Mouse (Mus musculus) intestine, postnatal 0 days (tissue): ENCODE data around the gene Cd200r3. TPM values are rescaled to one million over a fixed set of nuclear protein-coding genes. Genes with fewer than 3 reads are reported as not detected.

Experiments used
- ATAC-seq: fragments of 200-750 bp; cut with Nextera tagmentation; 2 replicates; pipeline ENCODE4 v1.8.0; 2017; ENCODE audit warnings: mild to moderate bottlenecking, moderate TSS enrichment, moderate library complexity
- H3K27ac ChIP-seq: fragments of 300-500 bp; sonication (generic); 2 replicates; pipeline ENCODE4 v1.5.1; 2014; ENCODE audit warnings: mild to moderate bottlenecking, low read depth, low read length, moderate library complexity
- H3K27me3 ChIP-seq: fragments of 300-500 bp; sonication (generic); replicated peaks from 2 replicates; pipeline ENCODE4 v1.6.1; 2014; ENCODE audit warnings: low read length, mixed read lengths; ENCODE audit not compliant: control insufficient read depth, insufficient read depth
- H3K36me3 ChIP-seq: fragments of 300-500 bp; sonication (generic); 2 replicates; pipeline ENCODE4 v1.6.1; 2014; ENCODE audit warnings: mild to moderate bottlenecking, moderate library complexity; ENCODE audit not compliant: control insufficient read depth, insufficient read depth
- H3K4me1 ChIP-seq: fragments of 300-500 bp; sonication (generic); replicated peaks from 2 replicates; pipeline ENCODE4 v1.6.1; 2014; ENCODE audit warnings: antibody characterized with exemption, low read length, mixed read lengths; ENCODE audit not compliant: control insufficient read depth, insufficient read depth
- H3K4me2 ChIP-seq: fragments of 300-500 bp; sonication (generic); replicated peaks from 2 replicates; pipeline ENCODE4 v1.6.1; 2014; ENCODE audit warnings: low read depth, mild to moderate bottlenecking, moderate library complexity
- H3K4me3 ChIP-seq: fragments of 300-500 bp; sonication (generic); 2 replicates; pipeline ENCODE4 v1.5.1; 2014; ENCODE audit warnings: low read depth, low read length
- H3K9ac ChIP-seq: fragments of 300-500 bp; sonication (generic); 2 replicates; pipeline ENCODE4 v1.6.1; 2014; ENCODE audit warnings: mild to moderate bottlenecking, low read depth, low read length
- H3K9me3 ChIP-seq: fragments of 300-500 bp; sonication (generic); 2 replicates; pipeline ENCODE4 v1.6.1; 2016; ENCODE audit warnings: mixed run types; ENCODE audit not compliant: control insufficient read depth
- CTCF ChIP-seq: sonication (generic); IDR thresholded peaks from 2 replicates; pipeline ENCODE4 v1.5.1; 2016; ENCODE audit warnings: low read depth, mild to moderate bottlenecking, control low read depth, antibody characterized with exemption, moderate library complexity
- WGBS: fragments of 180-500 bp; shearing (Covaris S2); extraction: QIAGEN DNeasy Blood & Tissue Kit; methylation state at CpG from one replicate; pipeline ENCODE4 v1.1.7; 2014; 5-methylcytosine and 5-hydroxymethylcytosine counted together
- polyA plus RNA-seq: library from polyadenylated mRNA; unstranded; fragments of >200 nt; fragmentation: Nextera tagmentation; extraction: Ambion mirVana; gene quantifications from 2 replicates; pipeline ENCODE4 v1.2.1, GENCODE M21; 2015

Gene Cd200r3
- polyA plus RNA-seq, 1 experiment from 2014 or later = 0.25 TPM

DNA sequence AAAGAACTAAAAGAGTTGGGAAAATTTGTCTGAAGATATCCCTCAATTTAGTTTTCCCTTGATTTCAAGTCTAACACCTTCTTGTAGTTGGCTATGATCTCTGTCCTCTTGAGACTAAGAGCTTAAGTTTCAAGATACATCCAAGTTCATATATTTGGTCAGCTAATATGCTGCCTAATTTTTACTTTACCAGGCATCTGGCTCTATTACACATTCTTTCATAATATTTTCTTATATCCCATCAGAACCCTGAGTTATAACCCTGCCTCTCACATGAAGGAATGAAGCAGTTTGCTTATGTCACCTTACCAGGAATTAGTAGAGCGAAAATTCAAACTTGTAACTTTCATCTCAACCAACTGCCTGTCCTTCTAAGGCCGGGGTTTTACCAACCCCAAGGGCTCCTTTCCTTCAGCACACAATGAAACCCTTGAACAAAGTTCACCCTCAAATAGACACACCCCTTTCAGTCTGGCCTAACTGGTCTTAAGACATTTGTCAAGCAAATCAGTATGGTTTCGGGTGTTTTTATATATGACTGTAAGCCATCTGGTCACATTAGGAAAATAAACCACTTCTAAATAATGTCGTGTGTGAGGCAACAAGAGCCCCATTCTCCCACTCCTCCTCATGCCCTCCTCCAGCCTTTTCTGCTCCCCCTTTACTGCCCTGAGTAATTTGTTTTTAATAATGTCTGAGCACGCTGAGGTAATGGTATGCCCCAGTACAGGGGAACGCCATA, 33.6 kb downstream of the Cd200r3 start:
- Histone ChIP-seq H3K9me3 (no peaks in the 10 kb centered on the region), H3K4me1 (no peaks in the 10 kb centered on the region), H3K9ac (no peak overlapping the region), H3K27ac (no peak overlapping the region), H3K27me3 (no peaks in the 10 kb centered on the region), H3K36me3 (no peaks in the 10 kb centered on the region), H3K4me2 (no peak overlapping the region), H3K4me3 (no peak overlapping the region)
- peak; percentile 66; the same call in 1 of the 2 replicates for ATAC-seq
- TF ChIP-seq CTCF = no peak
- 29% methylated on average over 6 of the region's 6 CpGs for WGBS

GRCm38 (mm10) chr16:44978193-44978592, 34.7 kb downstream of the Cd200r3 start:
- H3K4me3 ChIP-seq = no peak overlapping the region

GRCm38 (mm10) chr16:44979355-44979896, 35.9 kb downstream of the Cd200r3 start:
- no peaks in the 10 kb centered on the region for H3K36me3 ChIP-seq
- 71% methylated on average over 3 of the region's 3 CpGs for WGBS
- ATAC-seq = no peak
- H3K9me3 ChIP-seq = no peaks in the 10 kb centered on the region
- no peaks in the 10 kb centered on the region for H3K27me3 ChIP-seq
- no peaks in the 10 kb centered on the region for H3K4me1 ChIP-seq
- H3K4me3 ChIP-seq = no peak overlapping the region
- no peak overlapping the region for H3K4me2 ChIP-seq
- no peak overlapping the region for H3K9ac ChIP-seq
- no peak for TF ChIP-seq CTCF
- no peak overlapping the region for H3K27ac ChIP-seq

More at GRCm38 (mm10) chr16:44978193-44978592, 34.7 kb downstream of the Cd200r3 start:
- Histone ChIP-seq H3K4me2 (no peak overlapping the region), H3K4me1 (no peaks in the 10 kb centered on the region), H3K9ac (no peak overlapping the region), H3K27me3 (no peaks in the 10 kb centered on the region), H3K27ac (no peak overlapping the region), H3K36me3 (no peaks in the 10 kb centered on the region), H3K9me3 (no peaks in the 10 kb centered on the region)
- ATAC-seq = no peak
- WGBS = 85% methylated on average over 2 of the region's 2 CpGs
- TF ChIP-seq CTCF = no peak

DNA sequence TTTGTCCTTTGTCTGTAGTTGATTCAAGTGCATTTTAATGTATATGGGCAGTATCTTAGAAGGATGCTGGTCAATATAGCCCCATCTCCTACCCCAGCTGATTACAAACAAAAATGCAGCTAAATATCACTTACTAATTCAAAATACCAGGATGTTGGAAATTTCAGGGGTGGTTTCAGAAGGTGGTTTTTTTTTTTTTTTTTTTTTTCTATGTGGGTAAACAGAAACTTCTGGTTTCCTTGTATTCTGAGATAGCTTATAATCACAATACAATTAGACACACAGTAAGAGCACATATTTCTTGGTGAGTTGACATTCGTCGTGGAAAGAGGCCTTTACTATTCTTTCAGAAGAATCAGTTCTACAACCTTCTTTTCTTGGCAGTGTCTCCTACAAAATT, 39.5 kb downstream of the Cd200r3 start:
- H3K27me3 ChIP-seq = no peaks in the 10 kb centered on the region
- no peak overlapping the region for H3K9ac ChIP-seq
- TF ChIP-seq CTCF = no peak
- no peak for ATAC-seq
- no peaks in the 10 kb centered on the region for H3K9me3 ChIP-seq
- H3K36me3 ChIP-seq = no peaks in the 10 kb centered on the region
- H3K4me2 ChIP-seq = no peak overlapping the region
- H3K4me3 ChIP-seq = no peak overlapping the region
- H3K4me1 ChIP-seq = no peaks in the 10 kb centered on the region
- no peak overlapping the region for H3K27ac ChIP-seq
- 76% methylated on average over 2 of the region's 2 CpGs for WGBS

GRCm38 (mm10) chr16:44983379-44984060, 40.0 kb downstream of the Cd200r3 start:
- H3K36me3 ChIP-seq = no peaks in the 10 kb centered on the region
- no peak overlapping the region for H3K9ac ChIP-seq
- whole genome bisulfite sequencing = 63% methylated on average over 3 of the region's 3 CpGs
- no peak overlapping the region for H3K4me3 ChIP-seq
- no peak for ATAC-seq
- no peaks in the 10 kb centered on the region for H3K9me3 ChIP-seq
- no peaks in the 10 kb centered on the region for H3K27me3 ChIP-seq
- no peaks in the 10 kb centered on the region for H3K4me1 ChIP-seq
- H3K27ac ChIP-seq = no peak overlapping the region
- TF ChIP-seq CTCF = no peak
- no peak overlapping the region for H3K4me2 ChIP-seq

- H3K4me2 ChIP-seq = no peak overlapping the region
- no peaks in the 10 kb centered on the region for H3K27me3 ChIP-seq
- H3K9ac ChIP-seq = no peak overlapping the region
- no peak for ATAC-seq
- no peak for TF ChIP-seq CTCF
- no peak overlapping the region for H3K4me3 ChIP-seq
- no peaks in the 10 kb centered on the region for H3K9me3 ChIP-seq
- no peaks in the 10 kb centered on the region for H3K36me3 ChIP-seq
- H3K4me1 ChIP-seq = no peaks in the 10 kb centered on the region
- no peak overlapping the region for H3K27ac ChIP-seq
Observed at GRCm38 (mm10) chr16:44984111-44984510, 40.6 kb downstream of the Cd200r3 start.
